Comparison of ENCODE assay signal across 28 mouse cellular contexts in genomic region chr13:26312246-26313010, GRCm38 (mm10).
DNase-seq lines count a peak whose midpoint lies in the region; ATAC-seq and TF ChIP-seq lines count a peak whose summit lies in the region.
"Had no signal": no experiment of that assay in that cellular context is flagged by ENCODE, and none has a peak within 500 bp of the region (broad histone marks: within the 10 kb centered on the region; RNA-seq: fewer than 3 reads in every experiment).

No protein-coding gene starts in this region.

- no peaks in the 10 kb centered on the region for H3K9me3 ChIP-seq in forebrain, embryonic 10.5 days
- no peaks in the 10 kb centered on the region for H3K9me3 ChIP-seq in forebrain, postnatal 0 days (ENCODE audit: low read length)
- H3K9me3 ChIP-seq in lung, embryonic 15.5 days = no peaks in the 10 kb centered on the region
- H3K9me3 ChIP-seq: heart, embryonic 10.5 days; intestine, embryonic 15.5 days; liver, embryonic 12.5 days; midbrain, embryonic 12.5 days; stomach, embryonic 15.5 days had no signal

- H3K4me2 ChIP-seq in forebrain, postnatal 0 days (ENCODE audit: low read depth) = no peak overlapping the region
- no peak overlapping the region for H3K4me2 ChIP-seq in lung, embryonic 15.5 days
- H3K4me2 ChIP-seq: intestine, embryonic 15.5 days; limb, embryonic 12.5 days; liver, embryonic 12.5 days; midbrain, embryonic 12.5 days; stomach, embryonic 15.5 days had no signal

- WGBS in forebrain, embryonic 10.5 days = 60% methylated on average over 7 of the region's 7 CpGs
- 60% methylated on average over 7 of the region's 7 CpGs for WGBS in forebrain, postnatal 0 days
- WGBS in lung, embryonic 15.5 days = 62% methylated on average over 7 of the region's 7 CpGs

- H3K27me3 ChIP-seq in forebrain, embryonic 10.5 days (ENCODE audit: poor library complexity, severe bottlenecking) = no peaks in the 10 kb centered on the region
- H3K27me3 ChIP-seq in forebrain, postnatal 0 days (ENCODE audit: insufficient read depth, low read length) = no peaks in the 10 kb centered on the region
- H3K27me3 ChIP-seq in lung, embryonic 15.5 days = no peaks in the 10 kb centered on the region
- H3K27me3 ChIP-seq: intestine, embryonic 15.5 days; limb, embryonic 12.5 days; liver, embryonic 12.5 days; midbrain, embryonic 12.5 days; Patski; stomach, embryonic 15.5 days had no signal

- no peak overlapping the region for H3K4me3 ChIP-seq in forebrain, embryonic 10.5 days
- H3K4me3 ChIP-seq in forebrain, postnatal 0 days (ENCODE audit: low read depth, low read length) = no peak overlapping the region
- no peak overlapping the region for H3K4me3 ChIP-seq in lung, embryonic 15.5 days
- H3K4me3 ChIP-seq: heart, embryonic 10.5 days; intestine, embryonic 15.5 days; limb, embryonic 12.5 days; liver, embryonic 12.5 days; midbrain, embryonic 12.5 days; myocyte; stomach, embryonic 15.5 days had no signal

- DNase-seq in forebrain, embryonic 10.5 days (ENCODE audit: extremely low spot score, low spot score) = no peak
- no peak for DNase-seq in forebrain, postnatal 0 days
- DNase-seq in lung, postnatal 10 days = no peak
- DNase-seq in ES-CJ7 (ENCODE audit: low read depth, low spot score) = peak; percentile 58
- peak; percentile 28 for DNase-seq in embryo, embryonic 10.5 days (ENCODE audit: low spot score)
- DNase-seq in ovary, postnatal 10 days (ENCODE audit: low spot score) = no peak
- DNase-seq: adrenal gland, postnatal 10 days; cerebellum, adult 18-20 months; cerebellum, postnatal 14 days; gastrocnemius, postnatal 10 days; heart, postnatal 4 days; kidney, adult 8-10 months; kidney, postnatal 14 days; layer of hippocampus, postnatal 36 days; thymus, adult 2 months; thymus, postnatal 4 days had no signal

- no peak for ATAC-seq in forebrain, postnatal 0 days
- ATAC-seq in lung, embryonic 15.5 days (ENCODE audit: borderline replicate concordance, extremely low read depth, low FRiP score, low TSS enrichment) = peak; percentile 46; the same call in 1 of the 2 replicates
- ATAC-seq: forebrain, embryonic 14.5 days; hindbrain, embryonic 16.5 days; intestine, embryonic 15.5 days; liver, embryonic 12.5 days; lung, postnatal 0 days; Patski had no signal

- no peak overlapping the region for H3K9ac ChIP-seq in forebrain, postnatal 0 days
- H3K9ac ChIP-seq in lung, embryonic 15.5 days = no peak overlapping the region
- H3K9ac ChIP-seq: intestine, embryonic 15.5 days; limb, embryonic 12.5 days; liver, embryonic 12.5 days; midbrain, embryonic 12.5 days; stomach, embryonic 15.5 days had no signal

- H3K27ac ChIP-seq in forebrain, embryonic 10.5 days = peak overlapping the region; percentile 65
- H3K27ac ChIP-seq in forebrain, postnatal 0 days (ENCODE audit: low read depth, low read length) = no peak overlapping the region
- no peak overlapping the region for H3K27ac ChIP-seq in lung, embryonic 15.5 days
- H3K27ac ChIP-seq: heart, embryonic 10.5 days; intestine, embryonic 15.5 days; limb, embryonic 12.5 days; liver, embryonic 12.5 days; midbrain, embryonic 12.5 days; stomach, embryonic 15.5 days had no signal

- no peaks in the 10 kb centered on the region for H3K36me3 ChIP-seq in forebrain, embryonic 10.5 days (replicated peaks)
- no peaks in the 10 kb centered on the region for H3K36me3 ChIP-seq in forebrain, postnatal 0 days (ENCODE audit: insufficient read depth)
- H3K36me3 ChIP-seq in lung, embryonic 15.5 days = no peaks in the 10 kb centered on the region
- H3K36me3 ChIP-seq: heart, embryonic 10.5 days; intestine, embryonic 15.5 days; limb, embryonic 12.5 days; liver, embryonic 12.5 days; midbrain, embryonic 12.5 days; stomach, embryonic 15.5 days had no signal

- H3K4me1 ChIP-seq in forebrain, embryonic 10.5 days = peaks cover 8% of the 10 kb centered on the region
- no peaks in the 10 kb centered on the region for H3K4me1 ChIP-seq in forebrain, postnatal 0 days (ENCODE audit: insufficient read depth)
- no peaks in the 10 kb centered on the region for H3K4me1 ChIP-seq in lung, embryonic 15.5 days
- H3K4me1 ChIP-seq: heart, embryonic 10.5 days; intestine, embryonic 15.5 days; limb, embryonic 12.5 days; liver, embryonic 12.5 days; midbrain, embryonic 12.5 days; stomach, embryonic 15.5 days had no signal

- no peak for TF ChIP-seq CTCF in forebrain, postnatal 0 days (IDR thresholded peaks at IDR 0.05; ENCODE audit: low read depth)

Comparison
In these comparisons a context has a peak if more than half of its experiments do, and no peak if none do; other contexts are left out.
1. DNase-seq: peak in ES-CJ7 (single experiment) and embryo, embryonic 10.5 days (single experiment); none in forebrain, embryonic 10.5 days (single experiment), forebrain, postnatal 0 days (single experiment), lung, postnatal 10 days (single experiment) and ovary, postnatal 10 days (single experiment).